Mouse (Mus musculus) heart, embryonic 10.5 days (tissue): ENCODE measurements around the gene Tmtc1. TPM values are rescaled to one million over a fixed set of nuclear protein-coding genes. Genes with fewer than 3 reads are reported as not detected.

Source experiments
- DNase-seq: peaks from one replicate; pipeline ENCODE4 v3.0.0-alpha.2; 2017; ENCODE audit warnings: low spot score
- H3K27ac ChIP-seq: fragments of 300-500 bp; sonication (generic); 2 replicates; pipeline ENCODE4 v1.5.1; 2016; ENCODE audit warnings: mild to moderate bottlenecking
- H3K27me3 ChIP-seq: fragments of 300-500 bp; sonication (generic); 2 replicates; pipeline ENCODE4 v1.6.1; 2016; ENCODE audit warnings: mild to moderate bottlenecking; ENCODE audit not compliant: poor library complexity, insufficient read depth, severe bottlenecking
- H3K36me3 ChIP-seq: fragments of 300-500 bp; sonication (generic); 2 replicates; pipeline ENCODE4 v1.6.1; 2016; ENCODE audit warnings: mild to moderate bottlenecking, moderate library complexity
- H3K4me1 ChIP-seq: fragments of 300-500 bp; sonication (generic); 2 replicates; pipeline ENCODE4 v1.6.1; 2016; ENCODE audit warnings: mild to moderate bottlenecking
- H3K4me3 ChIP-seq: fragments of 300-500 bp; sonication (generic); 2 replicates; pipeline ENCODE4 v1.5.1; 2016; ENCODE audit warnings: mild to moderate bottlenecking, moderate library complexity
- H3K9me3 ChIP-seq: fragments of 300-500 bp; sonication (generic); 2 replicates; pipeline ENCODE4 v1.6.1; 2016; ENCODE audit warnings: mild to moderate bottlenecking, moderate library complexity
- WGBS: fragments of 180-500 bp; shearing (Covaris S2); methylation state at CpG from one replicate; pipeline ENCODE4 v1.1.7; 2016; 5-methylcytosine and 5-hydroxymethylcytosine counted together
- polyA plus RNA-seq: library from polyadenylated mRNA; unstranded; fragments of >200 nt; fragmentation: Nextera tagmentation; extraction: Ambion mirVana; gene quantifications from 2 replicates; pipeline ENCODE4 v1.2.1, GENCODE M21; 2016

Tmtc1 gene
- polyA plus RNA-seq, 1 experiment from 2014 or later, result 1.1 TPM

DNA sequence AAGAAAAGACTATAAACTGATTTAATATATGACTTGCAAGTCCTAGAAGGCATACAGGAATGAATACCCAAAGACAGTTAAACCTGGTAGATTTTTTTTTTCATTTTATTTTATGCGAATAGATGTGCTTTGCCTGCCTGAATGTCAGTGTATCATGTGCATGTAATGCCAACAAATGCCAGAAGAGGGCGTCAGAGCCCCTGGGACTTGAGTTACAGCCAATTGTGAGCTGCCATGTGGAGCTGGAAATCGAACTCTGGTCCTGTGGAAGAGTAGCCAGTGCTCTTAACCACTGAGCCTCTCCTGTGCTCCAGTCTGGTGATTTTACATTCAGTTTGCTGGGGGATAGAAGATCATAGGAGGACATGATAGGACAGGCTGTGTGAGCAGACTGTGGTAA, 4.0 kb upstream of the Tmtc1 start:
- no peak overlapping the region for H3K4me3 ChIP-seq
- WGBS, result 67% methylated on average over 3 of the region's 3 CpGs
- DNase-seq, result no peak

DNA sequence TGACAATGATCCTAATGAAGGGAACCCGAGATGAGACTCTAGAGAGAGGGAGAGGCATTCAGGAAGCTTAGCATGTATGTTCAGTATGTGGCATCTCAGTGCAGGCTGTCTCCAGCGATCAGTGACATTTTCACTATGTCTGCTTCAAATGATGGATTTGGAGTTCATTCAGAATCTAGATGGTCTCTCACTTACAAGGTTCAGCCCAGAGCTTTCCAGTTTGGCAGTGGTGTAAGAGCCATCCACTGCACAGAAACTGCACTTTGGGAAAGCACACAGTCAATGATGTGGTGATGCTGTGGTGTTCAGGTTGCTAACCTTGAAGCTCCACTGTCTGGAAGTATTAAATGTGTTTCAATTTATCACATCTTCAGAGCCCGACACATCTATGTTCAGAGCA, 1.9 kb upstream of the Tmtc1 start:
- H3K27ac ChIP-seq, result no peak overlapping the region
- H3K36me3 ChIP-seq, result 0 out of 2 replicates have a peak, but pooled peaks cover 2% of the 10 kb centered on the region
- peaks cover 27% of the 10 kb centered on the region for H3K4me1 ChIP-seq
- H3K27me3 ChIP-seq, result peaks cover 61% of the 10 kb centered on the region
- no peak overlapping the region for H3K4me3 ChIP-seq
- no peak for DNase-seq
- H3K9me3 ChIP-seq, result no peaks in the 10 kb centered on the region
- 60% methylated on average over 3 of the region's 3 CpGs for WGBS

More for the DNA sequence above, 4.0 kb upstream of the Tmtc1 start:
- H3K9me3 ChIP-seq, result no peaks in the 10 kb centered on the region
- peaks cover 15% of the 10 kb centered on the region for H3K4me1 ChIP-seq
- H3K36me3 ChIP-seq, result 0 out of 2 replicates have a peak, but pooled peaks cover 2% of the 10 kb centered on the region
- peaks cover 43% of the 10 kb centered on the region for H3K27me3 ChIP-seq
- H3K27ac ChIP-seq, result no peak overlapping the region

DNA sequence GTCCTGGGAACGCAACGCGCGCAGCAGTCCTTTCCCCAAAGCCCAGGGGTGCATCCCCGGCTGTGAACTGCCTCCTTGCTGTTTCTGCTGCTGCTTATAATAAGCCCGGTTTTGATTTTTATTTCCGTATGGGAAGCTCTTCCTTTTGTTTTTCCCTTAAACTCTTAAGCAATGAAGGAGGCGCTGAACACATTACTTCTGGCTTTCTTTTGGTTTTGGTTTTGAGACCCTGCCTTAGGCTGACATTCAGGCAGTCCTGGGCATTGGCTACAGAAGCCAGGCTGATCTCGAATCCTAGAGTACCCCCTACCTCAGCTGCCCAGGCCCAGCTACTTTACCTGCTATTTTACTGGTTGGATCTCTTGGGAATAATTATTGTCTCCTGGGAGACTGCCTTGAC, 607 bp upstream of the Tmtc1 start:
- Histone ChIP-seq H3K4me3 (peak overlapping the region; percentile 85), H3K36me3 (0 out of 2 replicates have a peak, but pooled peaks cover 2% of the 10 kb centered on the region), H3K27me3 (peaks cover 64% of the 10 kb centered on the region), H3K4me1 (peaks cover 27% of the 10 kb centered on the region), H3K9me3 (no peaks in the 10 kb centered on the region), H3K27ac (peak overlapping the region; percentile 83; the same call in 1 of the 2 replicates)
- WGBS, result 4% methylated on average over 9 of the region's 9 CpGs
- DNase-seq, result no peak

DNA sequence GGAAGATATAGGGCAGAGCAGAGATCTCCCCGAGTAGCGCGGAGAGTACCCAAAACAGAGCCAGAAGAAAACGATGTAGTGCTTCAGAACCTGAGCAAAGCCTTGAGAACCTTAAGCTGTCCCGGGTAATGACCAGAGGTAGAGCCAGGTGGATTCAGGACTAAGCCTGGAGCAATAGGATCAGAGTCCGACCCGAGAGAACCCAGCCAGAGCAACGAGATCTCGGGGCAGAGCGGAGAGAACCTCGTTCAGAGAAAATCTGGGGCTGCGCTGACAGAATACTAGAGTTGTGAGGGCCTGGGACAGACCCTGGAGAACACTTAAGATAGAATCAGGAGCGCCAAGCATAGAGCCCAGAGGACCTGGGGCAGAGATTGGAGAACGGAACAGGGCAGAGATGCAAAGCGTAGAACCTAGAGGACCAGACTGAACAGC, 881 bp downstream of the Tmtc1 start:
- no peak for DNase-seq
- Histone ChIP-seq H3K27ac (peak overlapping the region; percentile 83; the same call in 1 of the 2 replicates), H3K36me3 (0 out of 2 replicates have a peak, but pooled peaks cover 1% of the 10 kb centered on the region), H3K4me1 (peaks cover 33% of the 10 kb centered on the region), H3K4me3 (peak overlapping the region; percentile 85), H3K9me3 (no peaks in the 10 kb centered on the region), H3K27me3 (peaks cover 64% of the 10 kb centered on the region)
- 1% methylated on average over 15 of the region's 15 CpGs for WGBS

DNA sequence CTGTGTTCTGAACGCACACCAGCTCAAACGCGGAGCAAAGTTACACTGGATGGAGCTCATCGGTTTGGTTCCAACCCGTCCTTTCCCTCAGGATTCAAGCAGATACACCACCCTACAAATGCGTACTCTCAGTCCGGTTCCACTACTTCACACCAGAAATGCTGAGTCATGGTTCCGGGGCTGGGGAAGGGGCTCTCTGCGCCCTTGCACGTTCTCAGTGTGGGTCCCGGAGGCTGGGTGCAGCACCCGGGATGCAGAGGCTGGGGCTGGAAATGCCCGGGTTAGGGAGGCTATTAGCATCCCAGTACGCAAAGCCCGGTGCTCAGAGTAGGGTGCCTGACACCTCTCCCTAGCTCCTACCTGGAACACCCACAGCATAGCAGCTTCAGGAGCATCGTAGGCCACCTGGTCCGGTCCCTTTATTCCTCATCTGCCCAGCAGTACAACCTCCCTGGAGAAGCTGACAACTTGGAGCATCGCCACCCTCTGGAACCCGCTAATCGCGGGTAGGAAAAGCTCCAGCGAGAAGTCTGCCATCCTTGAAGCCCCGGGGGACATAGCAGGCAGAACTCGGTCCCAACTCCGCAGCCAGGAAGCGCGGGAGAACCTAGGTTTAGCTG, 1.4 kb downstream of the Tmtc1 start:
- no peak for DNase-seq
- under 1% methylated on average over 27 of the region's 27 CpGs for WGBS
- H3K36me3 ChIP-seq, result no peaks in the 10 kb centered on the region
- peak overlapping the region; percentile 83; the same call in 1 of the 2 replicates for H3K27ac ChIP-seq
- H3K4me3 ChIP-seq, result peak overlapping the region; percentile 85
- H3K9me3 ChIP-seq, result no peaks in the 10 kb centered on the region
- peaks cover 33% of the 10 kb centered on the region for H3K4me1 ChIP-seq
- peaks cover 64% of the 10 kb centered on the region for H3K27me3 ChIP-seq

DNA sequence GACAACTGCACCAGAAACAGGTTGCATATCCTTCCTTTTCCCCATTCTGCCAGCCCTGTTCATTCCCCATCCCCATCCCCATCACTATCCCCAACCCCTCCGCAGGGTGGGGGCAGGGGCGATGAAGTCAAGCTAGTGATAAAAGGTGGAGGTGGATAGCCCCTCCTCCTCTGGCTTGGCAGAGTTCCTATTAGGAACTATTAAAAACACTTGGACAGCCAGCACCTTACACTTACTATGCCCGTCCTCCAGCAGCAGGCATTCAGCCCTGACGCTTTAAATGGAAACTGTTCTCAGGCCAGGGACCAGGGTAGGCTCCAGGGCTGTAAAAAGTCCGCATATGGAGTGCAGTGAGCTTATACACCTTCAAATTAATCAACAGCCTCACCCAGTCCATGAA, 2.3 kb downstream of the Tmtc1 start:
- DNase-seq, result no peak
- Histone ChIP-seq H3K27ac (no peak overlapping the region), H3K36me3 (no peaks in the 10 kb centered on the region), H3K9me3 (no peaks in the 10 kb centered on the region), H3K27me3 (peaks cover 58% of the 10 kb centered on the region), H3K4me3 (peak overlapping the region; percentile 85; the same call in 1 of the 2 replicates), H3K4me1 (peaks cover 39% of the 10 kb centered on the region)
- 8% methylated on average over 5 of the region's 5 CpGs for WGBS

DNA sequence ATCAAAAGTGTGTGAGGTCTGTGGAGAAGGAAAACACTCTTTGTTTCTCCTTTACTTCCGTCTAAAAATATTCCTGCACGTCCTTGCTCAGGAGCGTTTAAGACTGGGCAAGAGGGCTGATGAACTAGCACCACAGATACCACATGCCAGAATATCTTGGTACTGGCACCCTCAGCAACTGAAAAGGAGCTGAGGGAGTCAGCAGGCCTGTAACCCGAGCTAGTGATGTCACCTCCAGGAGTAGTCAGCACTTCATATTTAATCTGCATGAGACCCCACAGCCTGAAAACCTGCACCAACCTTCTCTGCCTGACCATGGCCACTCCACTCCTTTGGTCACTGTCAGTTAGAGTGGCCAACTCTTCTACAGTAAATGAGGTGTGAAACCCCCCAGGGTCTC, 5.1 kb downstream of the Tmtc1 start:
- H3K36me3 ChIP-seq, result no peaks in the 10 kb centered on the region
- H3K4me1 ChIP-seq, result peaks cover 34% of the 10 kb centered on the region
- H3K27me3 ChIP-seq, result peaks cover 30% of the 10 kb centered on the region
- H3K9me3 ChIP-seq, result no peaks in the 10 kb centered on the region
- no peak for DNase-seq
- H3K27ac ChIP-seq, result no peak overlapping the region
- 49% methylated on average over 4 of the region's 4 CpGs for WGBS
- H3K4me3 ChIP-seq, result no peak overlapping the region

DNA sequence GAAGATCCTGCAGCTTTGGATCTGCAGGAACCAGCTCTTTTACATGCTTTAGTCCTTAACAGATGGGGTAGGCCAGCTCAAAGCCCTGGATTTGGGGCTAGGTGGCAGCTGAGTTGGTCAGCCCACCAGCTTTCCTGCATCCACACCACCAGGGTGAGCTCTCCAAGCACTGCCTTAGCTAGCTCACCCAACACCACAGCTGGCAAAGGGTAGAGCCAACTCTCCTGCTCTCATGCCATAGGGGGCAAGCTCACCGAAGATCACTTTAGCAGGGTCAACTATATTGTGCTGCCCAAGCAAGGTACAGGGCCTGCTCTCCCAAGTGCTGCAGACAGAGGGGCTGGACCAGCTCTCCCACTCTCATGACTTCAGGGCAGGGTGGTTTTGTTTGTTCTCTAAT, 6.6 kb downstream of the Tmtc1 start:
- Histone ChIP-seq H3K27ac (no peak overlapping the region), H3K36me3 (no peaks in the 10 kb centered on the region), H3K27me3 (peaks cover 15% of the 10 kb centered on the region), H3K9me3 (no peaks in the 10 kb centered on the region), H3K4me3 (no peak overlapping the region), H3K4me1 (peaks cover 18% of the 10 kb centered on the region)
- no peak for DNase-seq
- 84% methylated on average over 1 of the region's 1 CpGs for WGBS

DNA sequence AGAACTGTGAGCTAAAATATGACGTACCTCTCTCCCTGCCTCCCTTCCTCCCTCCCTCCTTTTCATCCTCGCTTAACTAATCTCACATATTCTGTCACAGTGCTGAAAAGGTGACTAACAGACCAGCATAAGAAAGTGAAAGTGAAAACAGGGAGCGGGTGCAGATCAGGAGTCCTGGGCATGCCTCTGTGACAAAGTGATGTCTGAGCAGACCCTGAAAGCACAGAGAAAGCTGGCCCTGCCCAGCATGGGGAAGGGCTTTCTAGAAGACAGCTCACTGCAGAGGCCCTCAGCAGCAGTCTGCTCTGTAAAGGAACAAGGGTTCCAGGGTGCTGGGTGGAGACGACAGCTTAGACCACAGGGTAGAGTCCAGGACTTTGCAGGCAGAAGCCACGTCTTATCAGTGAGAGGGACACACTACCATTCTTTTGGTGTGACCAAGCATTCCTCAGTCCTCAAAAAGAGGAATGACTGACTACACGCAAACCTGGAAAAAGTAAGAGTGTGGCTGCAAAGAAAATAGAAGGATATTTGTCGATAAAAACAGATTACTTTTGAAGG, 7.7 kb downstream of the Tmtc1 start:
- no peak for DNase-seq
- no peak overlapping the region for H3K4me3 ChIP-seq
- no peak overlapping the region for H3K27ac ChIP-seq
- no peaks in the 10 kb centered on the region for H3K36me3 ChIP-seq
- WGBS, result 65% methylated on average over 7 of the region's 7 CpGs
- H3K27me3 ChIP-seq, result peaks cover 7% of the 10 kb centered on the region
- H3K4me1 ChIP-seq, result peaks cover 12% of the 10 kb centered on the region; the same call in 1 of the 2 replicates
- H3K9me3 ChIP-seq, result no peaks in the 10 kb centered on the region

DNA sequence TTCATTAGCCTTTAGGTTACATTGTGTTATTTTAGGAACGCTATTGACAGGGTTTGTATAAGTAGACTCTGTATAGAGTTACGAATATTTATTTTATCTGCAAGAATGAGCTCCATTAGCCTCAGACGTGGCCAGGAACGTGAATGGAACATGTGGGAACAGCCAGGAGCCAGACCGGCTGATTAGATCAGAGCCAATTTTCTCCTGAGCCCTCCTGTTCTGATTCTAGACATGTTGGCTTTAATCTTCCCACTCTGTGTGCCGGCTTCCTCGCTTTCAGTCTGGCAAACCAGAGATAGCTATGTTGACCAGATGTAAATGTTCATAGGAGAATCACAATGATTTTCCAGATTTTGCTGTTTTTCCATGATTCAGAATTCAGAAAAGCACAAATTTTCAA, 22.6 kb downstream of the Tmtc1 start:
- DNase-seq, result no peak
- Histone ChIP-seq H3K4me3 (no peak overlapping the region), H3K27me3 (no peaks in the 10 kb centered on the region), H3K27ac (no peak overlapping the region), H3K9me3 (no peaks in the 10 kb centered on the region), H3K36me3 (no peaks in the 10 kb centered on the region), H3K4me1 (no peaks in the 10 kb centered on the region)
- 65% methylated on average over 7 of the region's 7 CpGs for WGBS

DNA sequence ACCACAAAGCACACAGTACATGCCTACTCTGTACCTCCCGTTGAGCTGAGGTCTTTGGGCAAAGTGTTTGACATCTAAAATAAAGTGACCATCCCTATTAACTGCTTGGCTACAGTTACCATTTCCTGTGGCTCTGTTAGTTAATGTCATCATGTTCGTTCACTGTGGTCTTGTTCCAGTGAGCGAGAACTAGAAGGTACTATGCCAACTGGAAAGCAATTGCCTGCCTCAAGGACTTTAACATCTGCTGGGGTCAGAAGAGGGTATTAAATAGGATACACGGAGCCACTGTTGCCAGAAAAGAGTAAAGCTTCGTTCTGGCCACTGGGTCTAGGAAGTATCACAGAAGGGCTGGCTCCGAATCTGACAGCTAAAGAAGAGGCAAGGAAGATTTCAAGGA, 23.8 kb downstream of the Tmtc1 start:
- 82% methylated on average over 6 of the region's 6 CpGs for WGBS
- H3K36me3 ChIP-seq, result no peaks in the 10 kb centered on the region
- H3K4me1 ChIP-seq, result no peaks in the 10 kb centered on the region
- DNase-seq, result no peak
- H3K27me3 ChIP-seq, result no peaks in the 10 kb centered on the region
- 0 out of 2 replicates have a peak overlapping the region, but pooled peaks have one; percentile 7 for H3K27ac ChIP-seq
- H3K9me3 ChIP-seq, result no peaks in the 10 kb centered on the region
- H3K4me3 ChIP-seq, result no peak overlapping the region

DNA sequence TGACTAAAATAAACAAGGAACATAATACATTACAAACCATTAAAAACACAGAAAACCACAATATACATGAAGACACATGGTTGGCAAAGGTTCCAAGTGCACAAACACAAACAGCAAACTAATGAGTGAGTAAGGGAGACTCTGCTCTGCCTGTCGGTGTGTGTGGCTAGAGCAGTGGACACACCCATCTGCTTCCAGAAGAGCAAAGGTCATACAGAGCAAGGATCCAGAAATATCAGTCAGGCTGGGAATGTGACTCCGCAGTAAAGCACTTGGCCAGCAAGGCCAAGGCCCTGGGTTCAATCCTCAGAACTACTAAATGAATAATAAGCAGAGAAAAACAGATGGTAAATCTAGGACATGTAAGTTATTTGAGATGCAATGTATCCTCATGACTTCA, 27.6 kb downstream of the Tmtc1 start:
- no peaks in the 10 kb centered on the region for H3K27me3 ChIP-seq
- H3K4me1 ChIP-seq, result no peaks in the 10 kb centered on the region
- DNase-seq, result no peak
- H3K27ac ChIP-seq, result no peak overlapping the region
- 66% methylated on average over 2 of the region's 2 CpGs for WGBS
- no peaks in the 10 kb centered on the region for H3K36me3 ChIP-seq
- no peak overlapping the region for H3K4me3 ChIP-seq
- no peaks in the 10 kb centered on the region for H3K9me3 ChIP-seq

DNA sequence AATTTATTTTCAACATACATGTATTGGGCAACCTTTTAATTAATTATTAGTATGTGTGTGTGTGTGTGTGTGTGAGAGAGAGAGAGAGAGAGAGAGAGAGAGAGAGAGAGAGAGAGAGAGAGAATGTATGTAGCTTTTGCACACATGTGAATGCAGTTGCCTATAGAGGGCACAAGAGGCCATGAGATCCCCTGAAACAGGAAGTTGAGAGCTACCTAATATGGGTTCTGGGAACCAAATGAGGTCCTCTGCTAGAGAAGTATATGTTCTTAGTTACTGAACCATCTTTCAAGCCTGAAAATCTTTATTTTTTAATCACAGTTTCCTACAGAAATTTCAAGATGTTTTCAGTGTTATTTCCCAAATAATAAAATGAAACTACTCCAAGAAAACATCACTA, 30.6 kb downstream of the Tmtc1 start:
- H3K36me3 ChIP-seq, result no peaks in the 10 kb centered on the region
- no peak overlapping the region for H3K27ac ChIP-seq
- H3K4me3 ChIP-seq, result no peak overlapping the region
- no peaks in the 10 kb centered on the region for H3K27me3 ChIP-seq
- no peak for DNase-seq
- H3K9me3 ChIP-seq, result no peaks in the 10 kb centered on the region
- peaks cover 6% of the 10 kb centered on the region; the same call in 1 of the 2 replicates for H3K4me1 ChIP-seq
